ENCODE assay signal across 8 mouse cellular contexts in genomic region chr1:193152872-193153271, GRCm38 (mm10). TPM values are rescaled to one million over a fixed set of nuclear protein-coding genes. Genes with fewer than 3 reads are reported as not detected.
A peak's percentile ranks its signal among the peaks of the same experiment; 100 is the strongest.
DNase-seq lines count a peak whose midpoint lies in the region; ATAC-seq lines count a peak whose summit lies in the region.

Gene Irf6, plus strand, starts transcription at chr1:193153111.

- no peaks in the 10 kb centered on the region for H3K36me3 ChIP-seq in limb, embryonic 10.5 days
- H3K36me3 ChIP-seq in midbrain, embryonic 10.5 days: no peaks in the 10 kb centered on the region

- intact Hi-C loops in left cerebral cortex, postnatal 14 days (cut with DNase I): no loop called here

- peaks cover 58% of the 10 kb centered on the region for H3K27me3 ChIP-seq in limb, embryonic 10.5 days (ENCODE audit: low read depth, poor library complexity, severe bottlenecking)
- peaks cover 80% of the 10 kb centered on the region for H3K27me3 ChIP-seq in midbrain, embryonic 10.5 days (ENCODE audit: low read depth, poor library complexity, severe bottlenecking)

- H3K4me3 ChIP-seq in limb, embryonic 10.5 days: peak within 1 kb of the TSS; percentile 46
- peak within 1 kb of the TSS; percentile 50 for H3K4me3 ChIP-seq in midbrain, embryonic 10.5 days

- no peaks in the 10 kb centered on the region for H3K9me3 ChIP-seq in limb, embryonic 10.5 days (replicated peaks)
- no peaks in the 10 kb centered on the region for H3K9me3 ChIP-seq in midbrain, embryonic 10.5 days (replicated peaks)

- ATAC-seq in erythroblast, adult 5-6 weeks (replicated peaks; ENCODE audit: low FRiP score, poor library complexity, severe bottlenecking): 0 out of 2 replicates have a peak, but pooled peaks have one; percentile 49

- WGBS in limb, embryonic 10.5 days: 1% methylated on average over 30 of the region's 30 CpGs
- WGBS in midbrain, embryonic 10.5 days: under 1% methylated on average over 30 of the region's 30 CpGs

- peak within 1 kb of the TSS; percentile 14; the same call in 1 of the 2 replicates for H3K27ac ChIP-seq in limb, embryonic 10.5 days
- no peak within 1 kb of the TSS for H3K27ac ChIP-seq in midbrain, embryonic 10.5 days (replicated peaks)

- H3K4me1 ChIP-seq in limb, embryonic 10.5 days: peaks cover 10% of the 10 kb centered on the region
- H3K4me1 ChIP-seq in midbrain, embryonic 10.5 days: peaks cover 21% of the 10 kb centered on the region

- DNase-seq in ZHBTc4 (ENCODE audit: low read depth, low spot score): peak; percentile 82
- peak; percentile 68 for DNase-seq in heart, postnatal 4 days
- peak; percentile 70 for DNase-seq in limb, embryonic 10.5 days (ENCODE audit: low spot score)
- DNase-seq in midbrain, embryonic 10.5 days (ENCODE audit: low spot score): peak; percentile 33
- peak; percentile 53 for DNase-seq in testis, postnatal 10 days (ENCODE audit: low spot score)
- no peak for DNase-seq in left cerebral cortex, postnatal 14 days (ENCODE audit: low spot score in 2 of 2)
- DNase-seq in right cerebral cortex, adult 2 months (ENCODE audit: low spot score in 2 of 2): no peak

RNA-seq across cellular contexts. Expression of gene Irf6, which starts in this region (rescaled TPM):
- total RNA-seq in erythroblast, adult 5-6 weeks (2015; ENCODE audit: low replicate concordance): not detected in 2 replicates
- 0.42 TPM in 1 of 2 replicates, not detected in the other for total RNA-seq in erythroblast, adult 5-6 weeks (2017; ENCODE audit: low replicate concordance)
- total RNA-seq in heart, postnatal 4 days (2021): 1 to 10 TPM; 6.0 to 7.5 TPM
- polyA plus RNA-seq in limb, embryonic 10.5 days (2016; fragmentation: Nextera tagmentation; extraction: Ambion mirVana): 8.0 and 8.9 TPM in 2 replicates
- 2.3 and 2.6 TPM in 2 replicates for polyA plus RNA-seq in midbrain, embryonic 10.5 days (2016; fragmentation: Nextera tagmentation; extraction: Ambion mirVana)
- total RNA-seq in left cerebral cortex, postnatal 14 days (2021): 1 to 10 TPM; 2.4 TPM

Comparison
In these comparisons a context has a peak if more than half of its experiments do, and no peak if none do; other contexts are left out.
1. Peak in ATAC-seq in erythroblast, adult 5-6 weeks; RNA of the gene not detected or under 1 TPM.
2. DNase-seq: peak in ZHBTc4 (single experiment), heart, postnatal 4 days (single experiment), limb, embryonic 10.5 days (single experiment), midbrain, embryonic 10.5 days (single experiment) and testis, postnatal 10 days (single experiment); none in left cerebral cortex, postnatal 14 days (0 of 2) and right cerebral cortex, adult 2 months (0 of 2).